Mouse (Mus musculus): ENCODE data around the gene Scd3. TPM values are rescaled to one million over a fixed set of nuclear protein-coding genes. Genes with fewer than 3 reads are reported as not detected.

Gene Scd3
- under 1 TPM in 1 of 2 experiments, not detected in 1; 0.08 TPM for polyA plus RNA-seq (2012; fragmentation: generic; extraction: Trizol)

GRCm38 (mm10) chr19:44203015-44203564 is at the start of gene Scd3:
TSS of gene Scd3 (plus strand) at chr19:44203269.

GRCm38 (mm10) chr19:44192342-44192741 is 10.7 kb upstream of the Scd3 start, which contains the start of gene Pkd2l1:
TSS of gene Pkd2l1 (minus strand) at chr19:44192442.

DNA sequence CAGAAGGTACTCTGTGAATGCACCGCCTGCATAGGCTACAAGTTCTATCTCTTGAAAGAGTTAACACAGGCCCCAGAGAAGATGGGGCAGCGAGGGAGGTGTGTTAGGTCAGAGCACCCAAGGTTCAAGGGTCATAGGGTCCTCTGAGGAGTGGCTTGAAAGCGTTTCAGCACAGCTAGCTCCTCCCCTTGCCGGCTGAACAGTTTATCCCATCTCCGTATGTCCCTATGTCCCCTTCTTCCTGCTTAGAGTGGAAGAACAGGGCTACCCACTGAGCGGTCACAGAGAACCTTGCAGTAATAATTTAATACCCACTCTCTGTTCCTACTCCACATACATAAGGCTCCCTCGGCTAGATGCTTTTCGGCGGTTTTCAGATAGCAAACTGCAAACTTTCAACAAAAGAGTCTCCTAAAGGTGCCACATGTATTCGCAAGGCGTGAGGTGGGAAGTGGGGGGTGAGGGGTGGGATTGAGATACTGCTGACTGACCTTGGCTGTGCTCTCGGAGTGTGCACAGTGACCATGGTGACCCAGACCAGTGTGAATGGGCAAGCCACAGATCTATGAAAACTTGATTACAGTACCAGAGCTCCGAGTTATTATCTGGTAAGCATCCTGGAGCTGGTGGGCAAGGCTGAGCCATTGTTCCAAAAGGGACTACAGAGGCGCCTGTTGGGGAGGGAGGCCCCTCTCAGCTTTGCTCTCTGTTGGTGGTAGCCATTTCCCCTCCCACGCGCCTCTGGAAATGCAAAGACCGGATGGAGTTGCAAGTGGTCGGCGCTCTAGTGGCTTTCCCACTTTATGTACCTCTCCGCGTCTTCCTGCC is 90.1 kb downstream of the Scd3 start, which contains the start of gene Scd2:
Scd2 (plus strand) TSS at position 734 of the 828 bp plus-strand sequence.

Other genes starting within 250 kb of the Scd3 start
- not detected for gene Cpn1, start 216.7 kb upstream of the Scd3 start, polyA plus RNA-seq (2012; fragmentation: generic; extraction: Trizol)
- under 1 TPM in 1 of 2 experiments, not detected in 1; 0.07 TPM for gene Cyp2c23, start 174.1 kb upstream of the Scd3 start, polyA plus RNA-seq (2012; fragmentation: generic; extraction: Trizol)
- gene Erlin1, start 133.5 kb upstream of the Scd3 start, polyA plus RNA-seq (2012; fragmentation: generic; extraction: Trizol), result 1 to 10 TPM; 1.2 to 6.2 TPM
- 1 to 10 TPM in 1 of 2 experiments, under 1 TPM in 1; 0.41 to 7.2 TPM for gene Chuk, start 95.8 kb upstream of the Scd3 start, polyA plus RNA-seq (2012; fragmentation: generic; extraction: Trizol)
- 10 to 100 TPM; 11.8 to 15.1 TPM for gene Cwf19l1, start 67.4 kb upstream of the Scd3 start, polyA plus RNA-seq (2012; fragmentation: generic; extraction: Trizol)
- gene Bloc1s2, start 56.8 kb upstream of the Scd3 start, polyA plus RNA-seq (2012; fragmentation: generic; extraction: Trizol), result 10 to 100 TPM; 25.3 to 56.9 TPM
- under 1 TPM in 1 of 2 experiments, not detected in 1; 0.01 TPM for gene Pkd2l1, start 10.8 kb upstream of the Scd3 start, polyA plus RNA-seq (2012; fragmentation: generic; extraction: Trizol)
- gene Scd2, start 90.4 kb downstream of the Scd3 start, polyA plus RNA-seq (2012; fragmentation: generic; extraction: Trizol), result 100 to 1,000 TPM in 1 of 2 experiments, 10 to 100 TPM in 1; 23.2 to 157 TPM
- gene Scd4, start 129.8 kb downstream of the Scd3 start, polyA plus RNA-seq (2012; fragmentation: generic; extraction: Trizol), result under 1 TPM; 0.05 to 0.30 TPM
- gene Scd1, start 204.6 kb downstream of the Scd3 start, polyA plus RNA-seq (2012; fragmentation: generic; extraction: Trizol), result 10 to 100 TPM in 1 of 2 experiments, 1 to 10 TPM in 1; 9.1 to 26.0 TPM

All from C3H10T1/2 (cell line).